Mouse (Mus musculus) stomach, postnatal 0 days (tissue): ENCODE measurements around the gene Spag9. TPM values are rescaled to one million over a fixed set of nuclear protein-coding genes. Genes with fewer than 3 reads are reported as not detected.

Source experiments
- ATAC-seq: fragments of 200-750 bp; cut with Nextera tagmentation; 2 replicates; pipeline ENCODE4 v1.8.0; 2017; ENCODE audit not compliant: low FRiP score, low TSS enrichment
- DNase-seq: peaks from one replicate; pipeline ENCODE4 v3.0.0-alpha.2; 2016; ENCODE audit warnings: low spot score
- H3K27ac ChIP-seq: fragments of 300-500 bp; sonication (generic); replicated peaks from 2 replicates; pipeline ENCODE4 v1.5.1; 2014; ENCODE audit warnings: mild to moderate bottlenecking, control low read depth
- H3K27me3 ChIP-seq: fragments of 300-500 bp; sonication (generic); 2 replicates; pipeline ENCODE4 v1.6.1; 2014; ENCODE audit warnings: low read length; ENCODE audit not compliant: control insufficient read depth, insufficient read depth
- H3K36me3 ChIP-seq: fragments of 300-500 bp; sonication (generic); 2 replicates; pipeline ENCODE4 v1.6.1; 2014; ENCODE audit warnings: low read length, mixed read lengths; ENCODE audit not compliant: control insufficient read depth, insufficient read depth
- H3K4me1 ChIP-seq: fragments of 300-500 bp; sonication (generic); replicated peaks from 2 replicates; pipeline ENCODE4 v1.6.1; 2014; ENCODE audit warnings: antibody characterized with exemption; ENCODE audit not compliant: control insufficient read depth, insufficient read depth
- H3K4me2 ChIP-seq: fragments of 300-500 bp; sonication (generic); replicated peaks from 2 replicates; pipeline ENCODE4 v1.6.1; 2014; ENCODE audit warnings: low read depth, mild to moderate bottlenecking, control low read depth, moderate library complexity
- H3K4me3 ChIP-seq: fragments of 300-500 bp; sonication (generic); 2 replicates; pipeline ENCODE4 v1.5.1; 2014; ENCODE audit warnings: low read depth, low read length, control low read depth
- H3K9ac ChIP-seq: fragments of 300-500 bp; sonication (generic); 2 replicates; pipeline ENCODE4 v1.6.1; 2014; ENCODE audit warnings: mild to moderate bottlenecking, low read length, control low read depth, mixed read lengths
- H3K9me3 ChIP-seq: fragments of 300-500 bp; sonication (generic); 2 replicates; pipeline ENCODE4 v1.6.1; 2016; ENCODE audit warnings: low read length; ENCODE audit not compliant: control insufficient read depth
- CTCF ChIP-seq: IDR thresholded peaks from 2 replicates; pipeline ENCODE4 v1.5.1; 2016; ENCODE audit warnings: antibody characterized with exemption, low read depth, mild to moderate bottlenecking, moderate library complexity
- EP300 ChIP-seq: optimal IDR thresholded peaks from 2 replicates; pipeline ENCODE3; 2016; ENCODE audit warnings: antibody characterized with exemption
- WGBS: fragments of 180-500 bp; shearing (Covaris S2); extraction: QIAGEN DNeasy Blood & Tissue Kit; methylation state at CpG from one replicate; pipeline ENCODE4 v1.1.7; 2014; 5-methylcytosine and 5-hydroxymethylcytosine counted together
- polyA plus RNA-seq: library from polyadenylated mRNA; unstranded; fragments of >200 nt; fragmentation: Nextera tagmentation; extraction: Ambion mirVana; gene quantifications from 2 replicates; pipeline ENCODE4 v1.2.1, GENCODE M21; 2015

Spag9 gene
- polyA plus RNA-seq, 1 experiment from 2014 or later = 32.5 TPM

- H3K4me3 ChIP-seq = no peak overlapping the region
- no peak for ATAC-seq
- H3K36me3 ChIP-seq = 0 out of 2 replicates have a peak, but pooled peaks cover 5% of the 10 kb centered on the region
- no peak overlapping the region for H3K27ac ChIP-seq
- H3K4me1 ChIP-seq = no peaks in the 10 kb centered on the region
- H3K27me3 ChIP-seq = no peaks in the 10 kb centered on the region
- no peak overlapping the region for H3K9ac ChIP-seq
- no peak overlapping the region for H3K4me2 ChIP-seq
- no peak for DNase-seq
- TF ChIP-seq CTCF = no peak
- no peaks in the 10 kb centered on the region for H3K9me3 ChIP-seq
- 68% methylated on average over 1 of the region's 1 CpGs for WGBS
These were observed 26.1 kb upstream of the Spag9 start for GRCm38 (mm10) chr11:93969799-93970198.

GRCm38 (mm10) chr11:93972951-93973350 lies 22.9 kb upstream of the Spag9 start:
- Histone ChIP-seq H3K36me3 (no peaks in the 10 kb centered on the region), H3K9me3 (no peaks in the 10 kb centered on the region), H3K27ac (no peak overlapping the region), H3K4me2 (no peak overlapping the region), H3K27me3 (no peaks in the 10 kb centered on the region), H3K4me3 (no peak overlapping the region), H3K9ac (no peak overlapping the region), H3K4me1 (no peaks in the 10 kb centered on the region)
- TF ChIP-seq EP300 (no peak), CTCF (no peak)
- 83% methylated on average over 5 of the region's 5 CpGs for WGBS
- DNase-seq = no peak
- no peak for ATAC-seq

GRCm38 (mm10) chr11:93979502-93980049 lies 16.3 kb upstream of the Spag9 start:
- no peak for DNase-seq
- no peaks in the 10 kb centered on the region for H3K27me3 ChIP-seq
- no peak overlapping the region for H3K27ac ChIP-seq
- no peak overlapping the region for H3K4me3 ChIP-seq
- no peak for TF ChIP-seq EP300
- no peak for TF ChIP-seq CTCF
- no peak overlapping the region for H3K9ac ChIP-seq
- no peak overlapping the region for H3K4me2 ChIP-seq
- no peaks in the 10 kb centered on the region for H3K36me3 ChIP-seq
- no peaks in the 10 kb centered on the region for H3K9me3 ChIP-seq
- ATAC-seq = no peak
- H3K4me1 ChIP-seq = no peaks in the 10 kb centered on the region
- 32% methylated on average over 6 of the region's 6 CpGs for WGBS

- WGBS = 77% methylated on average over 3 of the region's 3 CpGs
- no peak for ATAC-seq
- no peak overlapping the region for H3K9ac ChIP-seq
These were observed 11.3 kb upstream of the Spag9 start for GRCm38 (mm10) chr11:93984619-93985018.

GRCm38 (mm10) chr11:93985265-93985664 lies 10.6 kb upstream of the Spag9 start:
- Histone ChIP-seq H3K36me3 (no peaks in the 10 kb centered on the region), H3K4me3 (no peak overlapping the region), H3K9ac (no peak overlapping the region), H3K27ac (no peak overlapping the region), H3K4me1 (peaks cover 6% of the 10 kb centered on the region; the same call in 1 of the 2 replicates), H3K27me3 (no peaks in the 10 kb centered on the region), H3K4me2 (no peak overlapping the region), H3K9me3 (no peaks in the 10 kb centered on the region)
- no peak for DNase-seq
- ATAC-seq = no peak
- 88% methylated on average over 5 of the region's 5 CpGs for WGBS
- TF ChIP-seq CTCF (no peak), EP300 (no peak)

More at GRCm38 (mm10) chr11:93984619-93985018, 11.3 kb upstream of the Spag9 start:
- H3K27me3 ChIP-seq = no peaks in the 10 kb centered on the region
- no peak overlapping the region for H3K27ac ChIP-seq
- TF ChIP-seq EP300 = no peak
- TF ChIP-seq CTCF = no peak
- H3K4me1 ChIP-seq = peaks cover 6% of the 10 kb centered on the region; the same call in 1 of the 2 replicates
- H3K36me3 ChIP-seq = no peaks in the 10 kb centered on the region
- H3K4me2 ChIP-seq = no peak overlapping the region
- DNase-seq = no peak
- H3K4me3 ChIP-seq = no peak overlapping the region
- H3K9me3 ChIP-seq = no peaks in the 10 kb centered on the region

- Histone ChIP-seq H3K9ac (no peak overlapping the region), H3K9me3 (no peaks in the 10 kb centered on the region), H3K4me2 (no peak overlapping the region), H3K4me1 (peaks cover 6% of the 10 kb centered on the region; the same call in 1 of the 2 replicates), H3K27me3 (no peaks in the 10 kb centered on the region), H3K36me3 (no peaks in the 10 kb centered on the region), H3K4me3 (no peak overlapping the region), H3K27ac (no peak overlapping the region)
- DNase-seq = no peak
- no peak for TF ChIP-seq CTCF
- TF ChIP-seq EP300 = no peak
- no peak for ATAC-seq
These were observed 9.6 kb upstream of the Spag9 start for GRCm38 (mm10) chr11:93986298-93986697.
